Mouse (Mus musculus) granulocyte monocyte progenitor cell, adult 5-6 weeks (primary cell): ENCODE data around the gene Rpl27. TPM values are rescaled to one million over a fixed set of nuclear protein-coding genes. Genes with fewer than 3 reads are reported as not detected.
A peak's percentile ranks its signal among the peaks of the same experiment; 100 is the strongest.
"Not testable (repeated sequence)": the region's sequence is repeated elsewhere in the genome, so short reads cannot be mapped to it uniquely, and the experiment has no call there.

Experiments
- ATAC-seq: replicated peaks from 2 replicates; pipeline ENCODE4 v1.8.0; 2016; ENCODE audit warnings: mild to moderate bottlenecking, moderate TSS enrichment, inconsistent platforms; ENCODE audit not compliant: poor library complexity, severe bottlenecking
- total RNA-seq, 2 experiments: library from RNA; stranded (forward) in 1 of 2; stranded (reverse) in 1 of 2; fragments of 200-712, 200-1000 nt in 1 of 2; fragments of >200 nt in 1 of 2; fragmentation: Nextera tagmentation in 1 of 2; gene quantifications; 2 replicates each; pipeline ENCODE4 v1.2.3; 2014 to 2017

Rpl27 gene
- total RNA-seq (2014; fragmentation: Nextera tagmentation) (1,057 and 1,193 TPM in 2 replicates), total RNA-seq (2017) (795 and 2,552 TPM in 2 replicates)

DNA sequence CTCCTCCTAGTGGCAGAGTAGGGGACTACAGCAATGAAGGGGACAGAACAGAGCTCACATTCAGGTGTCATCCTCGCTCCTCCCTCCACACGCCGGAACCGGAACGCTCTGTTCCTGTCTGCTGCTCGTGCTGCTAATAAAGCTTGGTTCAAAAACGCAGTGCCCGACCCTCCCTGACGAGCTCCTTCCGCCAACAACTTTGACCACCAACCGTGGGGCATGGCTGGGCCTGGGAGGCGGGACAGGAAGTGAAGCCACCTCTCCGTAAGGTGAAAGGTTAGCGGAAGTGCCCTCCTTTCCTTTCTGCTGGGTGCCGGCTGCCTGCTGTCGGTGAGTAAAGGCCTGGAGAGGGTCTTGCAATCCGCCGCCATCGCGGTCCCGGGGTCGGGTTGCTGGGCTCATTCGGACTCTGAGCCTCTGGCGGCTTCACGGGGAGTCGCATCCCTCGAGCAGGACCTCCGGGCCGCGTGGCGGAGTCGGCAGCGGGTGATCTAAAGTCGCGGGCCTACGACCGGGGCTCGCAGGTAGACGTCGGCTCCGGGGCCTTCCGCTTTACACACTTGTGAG, at the start of gene Rpl27:
Rpl27 (plus strand) TSS at position 172 of the 567 bp plus-strand sequence.
- peak; percentile 98 for ATAC-seq

DNA sequence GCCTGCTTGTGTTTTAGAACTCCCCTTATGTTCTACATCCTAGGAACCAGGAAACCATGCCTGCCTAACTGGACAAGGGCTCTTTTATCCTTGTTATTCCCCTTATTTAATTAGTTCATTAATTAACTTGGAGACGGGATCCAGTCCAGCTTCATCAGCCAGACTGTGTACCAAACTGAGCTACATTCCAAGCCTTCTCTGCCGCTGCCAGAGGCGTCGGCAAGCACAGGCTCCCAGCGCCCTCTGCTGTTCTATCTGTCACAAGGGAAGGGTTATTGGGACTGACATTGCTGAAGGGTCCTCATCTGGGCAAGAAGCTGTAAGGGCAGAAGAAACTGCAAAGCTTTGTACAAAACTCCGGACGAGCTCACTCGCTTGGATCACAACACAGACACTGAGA, 47.0 kb upstream of the Rpl27 start:
- peak; percentile 44; the same call in 1 of the 2 replicates for ATAC-seq

DNA sequence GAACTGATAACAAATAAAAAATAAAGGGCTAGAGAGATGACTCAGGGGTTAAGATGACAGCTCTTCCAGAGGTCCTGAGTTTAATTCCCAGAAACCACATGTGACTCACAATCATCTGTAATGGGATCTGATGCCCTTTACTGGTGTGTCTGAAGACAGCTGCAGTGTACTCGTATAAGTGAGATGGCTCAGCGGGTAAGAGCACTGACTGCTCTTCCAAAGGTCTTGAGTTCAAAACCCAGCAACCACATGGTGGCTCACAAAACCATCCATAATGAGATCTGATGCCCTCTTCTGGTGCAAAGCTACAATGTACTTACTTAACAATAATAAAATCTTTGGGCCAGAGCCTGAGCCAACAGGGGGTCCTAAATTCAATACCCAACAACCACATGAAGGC, 26.8 kb upstream of the Rpl27 start:
- no peak for ATAC-seq

DNA sequence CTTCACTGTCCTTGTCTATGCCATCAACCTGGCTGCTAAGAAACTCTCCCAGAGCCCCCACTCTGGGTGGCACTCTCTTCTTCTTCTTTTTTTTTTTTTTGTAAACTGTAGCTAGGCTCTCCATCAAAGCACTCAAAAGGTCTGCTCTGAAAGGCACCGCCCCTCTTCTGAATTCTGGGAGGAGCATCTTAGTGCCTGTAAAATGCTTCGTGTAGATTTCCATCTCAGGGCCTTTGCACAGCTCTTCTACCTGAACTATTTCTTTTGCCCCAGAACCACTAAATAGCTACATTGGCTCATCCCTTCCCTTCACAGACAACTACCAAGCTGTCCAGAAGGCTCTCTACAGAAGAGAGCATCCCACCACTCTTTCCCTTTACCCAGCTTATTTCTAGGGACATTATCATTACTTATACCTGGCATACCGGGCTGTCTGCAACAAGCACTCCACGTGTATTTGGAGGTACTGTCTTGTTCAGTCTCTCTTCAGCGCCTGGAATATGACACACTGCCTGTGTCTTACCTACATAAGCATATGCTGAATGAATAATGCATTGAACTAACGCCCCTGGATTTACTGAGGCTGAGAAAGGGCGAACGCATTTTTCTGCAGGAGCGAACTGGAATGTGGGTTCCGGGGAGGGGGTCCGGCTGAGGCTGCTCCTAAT, 25.5 kb upstream of the Rpl27 start:
- peak; percentile 44; the same call in 1 of the 2 replicates for ATAC-seq

DNA sequence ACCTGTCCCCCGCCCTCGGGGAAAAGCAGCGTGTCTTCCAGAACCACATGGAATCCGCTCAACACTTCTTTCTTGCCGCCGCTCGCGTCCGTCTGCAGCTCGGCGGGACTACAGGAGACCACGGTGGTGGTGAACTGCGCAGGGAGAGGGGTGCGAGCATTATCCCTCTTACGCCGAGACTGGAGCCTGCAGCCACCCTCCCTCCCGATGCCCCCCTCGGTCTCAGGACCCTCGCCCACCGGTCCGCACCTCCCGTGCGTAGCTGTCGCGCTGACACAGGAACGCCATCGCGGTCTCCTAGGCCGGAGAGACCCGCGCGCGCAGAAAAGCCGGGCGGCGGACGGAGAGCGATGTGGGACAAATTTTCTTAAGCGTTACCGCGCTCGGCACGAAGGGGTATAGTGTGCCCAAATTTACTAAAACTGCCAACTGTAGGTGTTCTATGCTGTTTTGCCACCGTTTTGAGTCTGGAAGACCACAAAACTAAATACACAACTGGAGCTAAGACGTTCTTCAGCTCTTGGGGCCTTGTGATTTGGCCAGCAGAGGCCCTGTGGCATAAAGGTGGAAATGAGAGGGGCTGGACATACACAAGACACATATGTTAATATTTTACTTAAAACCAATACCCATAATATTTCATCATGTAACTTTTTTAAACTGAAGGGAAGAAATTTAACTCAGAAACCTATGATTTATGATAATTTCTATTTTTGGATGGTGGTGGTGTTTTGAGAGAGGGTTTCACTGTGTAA, 24.8 kb upstream of the Rpl27 start, which contains the start of gene Aarsd1:
Aarsd1 (minus strand) TSS at position 515 of the 755 bp plus-strand sequence.
- ATAC-seq, result peak; percentile 87

DNA sequence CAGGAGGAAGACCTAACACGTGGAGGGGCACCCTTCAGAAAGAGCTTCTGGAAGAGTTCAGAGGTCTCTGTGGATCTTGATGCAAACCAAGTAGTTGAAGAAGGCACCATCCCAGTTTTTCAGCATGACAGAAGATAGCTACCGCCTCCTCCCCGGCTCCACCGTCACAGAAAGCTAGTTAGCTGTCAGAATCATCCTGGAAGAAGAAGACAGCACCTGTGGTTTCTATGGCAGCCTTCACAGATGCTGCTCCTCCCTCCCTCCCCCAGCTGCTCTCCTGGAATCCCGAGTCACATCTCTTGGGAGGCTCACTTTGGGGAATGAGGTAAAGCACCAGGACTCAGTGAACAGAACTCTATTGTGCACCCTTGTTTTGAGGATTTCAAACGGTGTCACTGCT, 23.1 kb upstream of the Rpl27 start:
- ATAC-seq, result no peak

DNA sequence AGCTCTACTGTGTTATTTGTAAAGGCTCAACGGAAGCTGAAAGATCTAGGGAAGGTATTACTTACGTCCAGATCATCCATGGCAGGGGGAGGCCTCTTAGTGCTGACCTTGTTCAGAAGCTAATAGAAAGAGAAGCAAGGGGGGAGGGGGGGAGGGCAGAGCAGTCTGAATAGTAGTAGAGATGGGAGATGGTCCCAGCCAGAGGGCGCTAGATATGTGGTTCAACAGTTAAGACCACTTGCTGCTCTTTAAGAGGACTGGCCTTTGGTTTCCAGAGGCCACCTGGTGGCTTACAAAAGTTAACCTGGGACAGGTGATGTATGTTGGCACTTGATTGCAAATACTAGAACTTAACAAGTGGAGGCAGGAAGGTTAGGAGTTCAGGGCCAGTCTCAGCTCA, 22.5 kb upstream of the Rpl27 start:
- ATAC-seq, result no peak

DNA sequence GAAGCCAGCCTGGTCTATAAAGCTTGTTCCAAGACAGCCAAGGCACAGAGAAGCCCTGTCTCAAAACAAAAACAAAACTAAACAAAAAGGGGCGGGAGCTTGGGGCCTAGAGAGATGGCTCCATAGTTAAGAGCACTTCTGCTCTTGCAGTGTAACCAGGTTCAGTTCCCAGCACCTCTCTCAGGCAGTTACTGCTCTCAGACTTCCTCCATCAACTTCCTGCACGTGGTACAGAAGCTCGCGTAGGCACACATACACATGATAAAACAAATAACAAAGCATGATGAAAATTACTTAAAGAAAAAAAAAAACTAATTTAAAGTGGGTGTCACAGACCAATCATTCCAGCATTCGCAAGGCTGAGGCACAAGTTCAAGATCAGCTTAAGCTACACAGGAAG, 21.9 kb upstream of the Rpl27 start:
- no peak for ATAC-seq

DNA sequence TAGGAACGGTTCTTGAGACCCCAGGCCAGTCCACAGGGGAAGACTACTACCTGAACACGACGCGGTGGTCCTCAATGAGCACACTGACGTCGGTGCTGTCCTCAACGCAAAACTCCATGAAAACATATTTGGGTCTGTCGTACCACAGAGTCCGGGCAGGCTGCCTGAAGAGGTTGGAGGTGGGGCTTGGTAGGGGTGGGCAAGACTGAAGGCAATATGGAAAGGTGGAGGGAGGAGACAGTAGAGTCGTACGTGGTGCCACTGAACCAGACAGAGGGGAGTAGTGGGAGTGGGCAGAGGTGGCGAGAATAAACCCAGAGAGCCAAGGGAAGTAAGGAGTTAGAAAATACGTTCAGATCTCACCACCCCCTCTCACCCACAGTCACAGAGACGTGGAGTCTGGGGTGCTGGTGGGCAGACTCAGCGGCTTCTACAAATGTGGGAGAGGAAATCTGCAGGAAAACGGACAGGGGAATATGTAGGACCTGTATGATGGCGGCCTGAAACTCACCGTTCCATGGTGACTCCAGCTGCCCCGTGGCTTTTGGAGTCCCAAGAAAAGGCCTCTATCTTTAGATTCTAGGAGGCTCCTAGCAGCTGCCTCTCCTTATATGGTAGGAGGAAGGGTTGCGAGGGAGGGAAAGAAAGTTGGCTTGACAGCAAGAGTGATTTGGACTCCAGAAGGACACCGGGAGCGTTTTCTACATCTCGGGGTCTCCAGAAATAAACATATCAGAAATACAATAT, 17.8 kb upstream of the Rpl27 start, which contains the start of gene Gm27029:
Gm27029 (minus strand) TSS at position 692 of the 747 bp plus-strand sequence.
- peak; percentile 31 for ATAC-seq

DNA sequence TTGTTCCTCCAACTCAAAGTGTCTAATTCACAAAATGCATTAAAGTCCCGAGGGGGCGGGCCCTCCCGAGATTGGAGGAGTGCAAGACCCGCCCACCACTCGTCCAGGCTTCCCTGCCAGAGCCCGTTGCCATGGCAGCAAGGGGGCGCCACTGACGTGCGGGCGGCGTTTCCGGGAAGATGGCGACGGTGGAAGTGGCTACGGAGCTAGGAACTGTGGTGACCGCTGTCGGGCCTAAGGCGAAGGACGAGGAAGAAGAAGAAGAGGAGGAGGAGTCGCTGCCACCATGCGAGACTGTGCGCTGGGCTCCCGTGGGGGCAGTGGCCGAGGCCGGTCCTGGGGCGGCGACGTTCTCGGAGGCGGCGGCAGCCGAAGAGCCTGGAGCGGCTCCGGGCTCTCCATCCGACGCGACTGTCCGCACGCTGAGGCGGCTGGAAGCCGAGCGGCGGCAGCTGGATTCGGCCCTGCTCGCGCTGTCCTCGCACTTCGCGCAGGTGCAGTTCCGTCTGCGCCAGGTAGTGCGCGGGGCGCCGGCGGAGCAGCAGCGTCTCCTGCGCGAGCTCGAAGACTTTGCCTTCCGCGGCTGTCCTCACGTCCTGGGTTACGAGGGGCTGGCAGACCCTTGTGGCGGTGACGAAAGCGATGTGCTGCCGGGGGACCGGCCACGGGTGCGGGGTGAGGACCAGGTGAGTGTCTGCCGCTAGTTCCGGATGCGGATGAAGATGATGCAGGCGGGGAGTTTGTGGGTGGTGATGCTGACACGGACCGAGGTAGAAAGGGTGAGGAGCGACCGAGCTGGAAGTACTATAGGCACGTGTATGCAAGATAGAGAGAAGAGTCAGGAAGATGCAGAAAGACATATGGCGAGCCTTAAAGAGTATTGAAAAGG, 16.9 kb upstream of the Rpl27 start, which contains the start of the genes Rundc1 and Ptges3l:
Rundc1 (plus strand) TSS at position 161 of the 889 bp plus-strand sequence.
Ptges3l (minus strand) TSS at position 409 of the 889 bp plus-strand sequence.
- ATAC-seq, result peak; percentile 93

DNA sequence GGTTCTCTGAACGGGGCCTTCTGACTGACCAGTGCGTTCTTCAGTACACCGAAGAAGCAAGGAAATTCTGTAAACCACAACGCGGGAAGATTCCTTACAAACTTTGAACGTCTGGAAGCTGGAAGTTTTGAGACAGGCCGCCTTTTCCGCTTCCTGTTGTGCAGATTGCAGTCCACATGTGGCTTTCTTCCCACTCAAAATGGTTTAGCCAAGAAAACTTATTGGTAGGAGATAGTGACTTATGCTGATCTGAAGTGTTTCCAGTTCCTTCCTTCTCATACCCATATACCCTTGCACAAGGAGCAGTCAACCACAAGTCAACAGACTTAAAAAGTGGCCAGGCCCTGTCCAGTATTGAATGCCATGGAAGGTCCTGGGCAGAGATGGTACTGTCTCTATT, 15.9 kb upstream of the Rpl27 start:
- no peak for ATAC-seq

DNA sequence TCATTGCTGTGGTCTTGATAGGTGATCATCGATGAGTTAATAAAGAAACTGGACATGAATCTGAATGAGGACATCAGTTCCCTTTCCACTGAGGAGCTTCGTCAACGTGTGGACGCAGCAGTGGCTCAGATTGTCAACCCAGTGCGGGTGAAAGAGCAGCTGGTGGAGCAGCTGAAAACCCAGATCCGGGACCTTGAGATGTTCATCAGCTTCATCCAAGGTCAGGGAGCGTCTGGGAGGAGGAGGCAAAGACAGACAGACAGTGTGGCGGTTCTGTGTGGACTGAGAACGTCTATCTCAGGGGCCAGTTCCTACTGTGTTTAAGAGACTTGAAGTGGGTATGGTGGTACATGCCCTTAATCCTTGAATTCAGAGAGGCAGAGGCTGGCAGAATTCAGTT, 10.8 kb upstream of the Rpl27 start:
- no peak for ATAC-seq

DNA sequence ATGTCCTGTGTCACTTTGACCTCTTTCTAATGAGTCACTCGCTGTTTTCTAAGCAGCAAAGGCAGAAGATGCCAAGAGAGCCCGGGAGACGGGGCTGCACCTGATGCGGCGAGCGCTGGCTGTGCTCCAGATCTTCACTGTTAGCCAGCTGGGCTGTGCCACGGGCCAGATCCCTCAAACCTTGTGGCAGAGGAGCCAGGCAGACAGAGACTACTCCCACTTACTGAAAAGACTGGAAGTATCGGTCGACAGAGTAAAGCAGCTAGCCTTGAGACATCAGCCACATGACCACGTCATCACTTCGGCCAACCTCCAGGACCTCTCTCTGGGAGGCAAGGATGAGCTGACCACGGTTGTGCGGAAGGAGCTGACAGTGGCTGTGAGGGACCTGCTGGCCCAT, 8.7 kb upstream of the Rpl27 start:
- ATAC-seq, result no peak

DNA sequence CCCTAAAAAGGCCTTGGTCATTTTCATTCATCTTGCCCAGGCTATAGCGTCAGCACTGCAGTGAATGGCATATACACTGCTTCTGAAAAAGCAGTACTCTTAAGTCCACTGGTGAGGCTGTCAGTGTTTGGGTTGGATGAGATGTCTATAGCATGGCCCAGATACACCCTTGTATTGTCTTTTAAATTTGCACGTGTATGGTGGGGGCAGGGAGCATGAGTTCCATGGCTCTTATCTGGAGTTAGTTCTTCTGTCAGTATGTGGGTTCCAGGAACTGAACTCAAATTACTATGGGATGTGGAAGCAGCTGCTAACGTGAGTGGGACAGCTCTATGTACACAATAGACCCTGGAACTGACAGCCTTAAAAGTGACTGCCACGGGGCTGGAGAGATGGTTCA, 6.3 kb upstream of the Rpl27 start:
- ATAC-seq, result no peak

DNA sequence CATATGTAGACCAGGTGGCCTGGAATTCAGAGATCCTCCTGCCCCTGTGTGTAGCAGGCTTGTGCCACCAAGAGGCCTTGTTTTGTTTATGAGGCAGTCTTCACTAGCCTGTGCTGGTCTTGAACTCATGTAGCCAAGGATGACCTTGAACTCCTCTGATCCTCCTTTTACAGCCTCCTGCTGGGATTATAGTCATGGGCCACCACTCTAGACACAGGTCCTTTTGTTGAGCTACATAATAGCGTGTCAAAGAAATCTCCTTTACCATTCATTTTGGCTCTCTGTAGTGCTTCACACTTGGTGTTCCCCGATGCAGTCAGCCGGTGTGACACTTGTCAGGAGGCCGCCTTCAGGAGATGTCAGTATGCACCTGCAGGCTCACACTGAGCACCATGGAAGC, 5.2 kb upstream of the Rpl27 start:
- no peak for ATAC-seq

DNA sequence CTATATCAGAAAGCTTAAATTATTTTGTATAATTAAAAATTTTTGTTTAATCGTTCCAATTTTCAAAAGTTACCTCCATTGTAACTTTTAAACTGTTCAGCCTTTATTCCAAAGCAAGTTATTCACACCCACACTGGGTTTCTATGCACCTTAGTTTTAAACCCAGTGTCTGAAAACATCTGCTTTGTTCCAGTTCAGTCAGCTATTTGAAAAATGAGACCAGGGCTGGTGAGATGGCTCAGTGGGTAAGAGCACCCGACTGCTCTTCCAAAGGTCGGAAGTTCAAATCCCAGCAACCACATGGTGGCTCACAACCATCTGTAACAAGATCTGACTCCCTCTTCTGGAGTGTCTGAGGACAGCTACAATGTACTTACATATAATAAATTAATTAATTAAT, 4.1 kb upstream of the Rpl27 start:
- ATAC-seq, result not testable (repeated sequence)

DNA sequence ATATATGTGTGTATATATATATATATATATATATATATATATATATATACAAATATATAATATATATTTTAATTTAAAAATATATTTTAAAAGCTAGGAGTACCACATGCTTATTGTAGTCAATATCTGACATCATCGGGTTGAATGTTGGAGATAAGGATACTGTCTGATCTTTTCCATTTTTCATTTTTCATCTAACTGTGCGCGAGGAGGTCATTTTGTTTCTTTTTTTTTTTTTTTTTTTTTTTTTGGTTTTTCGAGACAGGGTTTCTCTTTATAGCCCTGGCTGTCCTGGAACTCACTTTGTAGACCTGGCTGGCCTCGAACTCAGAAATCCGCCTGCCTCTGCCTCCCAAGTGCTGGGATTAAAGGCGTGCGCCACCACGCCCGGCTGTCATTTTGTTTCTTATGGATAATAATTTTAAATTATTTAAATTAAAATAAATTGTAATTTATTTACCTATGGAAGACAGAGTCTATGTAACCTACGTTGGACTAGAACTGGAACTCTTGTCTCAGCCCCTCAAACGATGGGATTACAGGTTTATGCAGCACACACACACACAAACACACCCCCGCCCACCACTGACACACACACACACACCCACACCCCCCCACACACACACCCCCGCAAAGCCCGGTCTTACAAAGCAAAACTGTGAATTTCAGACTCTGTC, 510 bp upstream of the Rpl27 start:
- ATAC-seq, result not testable (repeated sequence)

DNA sequence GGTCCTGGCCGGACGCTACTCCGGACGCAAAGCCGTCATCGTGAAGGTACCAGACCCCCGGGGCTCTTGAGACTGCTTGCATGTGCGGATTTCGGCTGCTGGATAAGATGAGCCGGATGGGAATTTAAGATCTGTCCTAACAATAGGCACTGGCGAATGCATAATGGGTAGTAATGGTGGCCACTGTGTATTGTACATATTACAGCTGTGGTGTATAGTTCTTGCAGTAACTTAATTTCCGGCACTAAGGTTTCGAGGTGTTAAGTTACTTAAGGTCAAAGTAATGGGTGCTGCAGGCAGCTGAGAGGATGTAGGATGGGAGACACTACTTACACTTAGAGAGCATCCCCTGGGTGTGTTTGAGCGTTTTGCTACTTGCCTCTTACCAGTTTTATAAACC, 662 bp downstream of the Rpl27 start:
- ATAC-seq, result no peak

DNA sequence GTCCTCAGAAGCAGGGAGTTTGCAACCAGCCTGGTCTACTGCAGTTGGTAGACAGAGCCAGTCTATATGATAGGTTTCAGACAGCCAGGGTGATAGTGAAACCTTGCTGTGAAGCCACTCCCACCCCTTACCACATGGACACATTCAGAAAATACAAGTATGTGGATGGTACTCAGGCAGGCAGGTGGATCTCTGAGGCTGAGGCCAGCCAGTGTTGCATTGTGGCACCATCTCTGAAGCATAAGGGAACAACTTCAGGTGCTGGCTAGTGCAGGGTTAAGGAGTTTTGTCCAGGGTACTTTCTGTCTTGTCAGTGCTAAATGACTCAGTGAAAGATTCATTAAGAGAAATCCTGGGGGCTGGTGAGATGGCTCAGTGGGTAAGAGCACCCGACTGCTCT, 4.2 kb downstream of the Rpl27 start:
- no peak for ATAC-seq
